Mouse (Mus musculus) forebrain, embryonic 10.5 days (tissue): ENCODE data around the gene Fam178b. TPM values are rescaled to one million over a fixed set of nuclear protein-coding genes. Genes with fewer than 3 reads are reported as not detected.
A peak's percentile ranks its signal among the peaks of the same experiment; 100 is the strongest.

Experiments used
- DNase-seq: peaks from one replicate; pipeline ENCODE4 v3.0.0-alpha.2; 2017; ENCODE audit warnings: low spot score; ENCODE audit errors: extremely low spot score
- H3K27ac ChIP-seq: fragments of 300-500 bp; sonication (generic); 2 replicates; pipeline ENCODE4 v1.5.1; 2016; ENCODE audit warnings: mild to moderate bottlenecking
- H3K27me3 ChIP-seq: fragments of 300-500 bp; sonication (generic); 2 replicates; pipeline ENCODE4 v1.6.1; 2016; ENCODE audit warnings: mild to moderate bottlenecking; ENCODE audit not compliant: poor library complexity, severe bottlenecking
- H3K36me3 ChIP-seq: fragments of 300-500 bp; sonication (generic); replicated peaks from 2 replicates; pipeline ENCODE4 v1.6.1; 2016; ENCODE audit warnings: mild to moderate bottlenecking, moderate library complexity
- H3K4me1 ChIP-seq: fragments of 300-500 bp; sonication (generic); 2 replicates; pipeline ENCODE4 v1.6.1; 2016
- H3K4me3 ChIP-seq: fragments of 300-500 bp; sonication (generic); 2 replicates; pipeline ENCODE4 v1.5.1; 2016; ENCODE audit warnings: mild to moderate bottlenecking, moderate library complexity
- H3K9me3 ChIP-seq: fragments of 300-500 bp; sonication (generic); 2 replicates; pipeline ENCODE4 v1.6.1; 2016; ENCODE audit warnings: mild to moderate bottlenecking, moderate library complexity
- WGBS: fragments of 180-500 bp; shearing (Covaris S2); methylation state at CpG from one replicate; pipeline ENCODE4 v1.1.7; 2016; 5-methylcytosine and 5-hydroxymethylcytosine counted together
- polyA plus RNA-seq: library from polyadenylated mRNA; unstranded; fragments of >200 nt; fragmentation: Nextera tagmentation; extraction: Ambion mirVana; gene quantifications from 2 replicates; pipeline ENCODE4 v1.2.1, GENCODE M21; 2016

Gene Fam178b
- polyA plus RNA-seq, 1 experiment from 2014 or later: 0.42 TPM

DNA sequence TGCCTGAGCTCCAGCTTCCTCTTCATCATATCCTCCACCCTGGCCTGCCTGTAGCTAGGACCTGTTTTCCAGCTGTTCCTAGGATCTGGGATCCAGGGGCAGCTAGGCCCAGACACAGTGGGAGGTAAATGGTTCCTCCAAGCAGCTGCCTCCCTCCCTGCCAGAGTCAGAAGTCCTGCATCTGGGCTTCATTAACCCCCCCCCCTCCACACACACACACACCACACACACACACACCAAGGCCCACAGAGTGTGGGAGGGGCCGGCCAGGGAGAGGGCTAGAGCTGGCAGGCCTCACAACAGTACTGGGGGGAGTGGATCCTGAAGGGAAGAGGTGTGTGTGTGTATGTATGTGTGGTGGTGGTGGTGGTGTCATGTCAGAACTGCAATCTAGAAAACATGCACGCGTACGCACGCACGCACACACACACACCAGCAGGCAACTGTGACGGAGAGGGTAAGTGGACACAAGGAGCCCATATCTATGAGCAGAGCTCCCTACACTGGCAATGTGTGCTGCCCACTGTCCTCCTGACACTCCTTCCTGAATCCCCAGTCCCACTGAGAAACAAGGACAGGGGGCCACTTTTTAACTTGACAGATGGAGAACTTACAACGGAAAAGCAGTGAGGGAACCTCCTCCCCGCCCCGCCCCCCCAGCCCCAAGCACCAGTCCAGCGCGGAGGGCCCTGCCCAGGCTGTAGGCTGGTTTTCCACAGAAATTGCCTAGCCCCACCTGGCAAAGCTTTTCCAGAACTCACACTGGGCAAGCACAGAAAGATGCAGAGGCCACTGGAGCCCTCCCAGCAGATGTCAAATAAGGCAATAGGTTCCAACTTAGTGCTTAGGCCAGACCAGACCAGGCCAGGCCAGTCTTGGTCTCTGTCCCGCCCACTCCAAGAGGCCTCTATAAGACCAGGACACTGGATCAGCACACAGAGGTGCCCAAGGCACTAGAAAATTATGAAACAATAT lies 94.2 kb downstream of the Fam178b start:
- Histone ChIP-seq H3K36me3 (no peaks in the 10 kb centered on the region), H3K4me1 (peaks cover 66% of the 10 kb centered on the region), H3K4me3 (no peak overlapping the region), H3K27me3 (peaks cover 24% of the 10 kb centered on the region), H3K9me3 (no peaks in the 10 kb centered on the region), H3K27ac (peak overlapping the region; percentile 74)
- no peak for DNase-seq
- 64% methylated on average over 13 of the region's 13 CpGs for WGBS

GRCm38 (mm10) chr1:36587860-36588259 lies 95.1 kb downstream of the Fam178b start:
- no peaks in the 10 kb centered on the region for H3K36me3 ChIP-seq
- H3K4me1 ChIP-seq: peaks cover 60% of the 10 kb centered on the region
- WGBS: 90% methylated on average over 6 of the region's 6 CpGs
- H3K4me3 ChIP-seq: no peak overlapping the region
- H3K27me3 ChIP-seq: peaks cover 33% of the 10 kb centered on the region
- peak overlapping the region; percentile 74; the same call in 1 of the 2 replicates for H3K27ac ChIP-seq
- no peak for DNase-seq
- H3K9me3 ChIP-seq: no peaks in the 10 kb centered on the region

DNA sequence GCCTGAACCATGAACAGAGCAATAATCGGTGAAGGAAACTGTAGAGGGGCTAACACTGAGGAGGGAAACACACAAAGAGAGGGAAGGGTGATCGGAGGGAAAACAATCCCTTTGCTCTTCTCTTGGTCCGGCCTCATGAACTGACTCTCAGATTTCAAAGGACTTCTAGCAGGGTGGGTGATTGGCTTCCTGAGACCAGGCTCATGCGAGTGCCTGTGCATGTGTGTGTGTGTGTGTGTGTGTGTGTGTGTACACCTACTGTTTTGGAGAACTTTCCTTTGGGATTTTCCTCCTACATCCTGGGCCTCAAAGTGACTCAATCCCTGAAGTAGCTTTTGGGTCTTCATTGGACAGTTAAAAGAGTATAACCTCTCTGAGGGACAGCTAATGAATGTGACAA lies 96.7 kb downstream of the Fam178b start:
- Histone ChIP-seq H3K4me1 (peaks cover 60% of the 10 kb centered on the region), H3K36me3 (no peaks in the 10 kb centered on the region), H3K9me3 (no peaks in the 10 kb centered on the region), H3K27ac (peak overlapping the region; percentile 27; the same call in 1 of the 2 replicates), H3K4me3 (no peak overlapping the region), H3K27me3 (peaks cover 44% of the 10 kb centered on the region)
- no peak for DNase-seq
- 39% methylated on average over 4 of the region's 4 CpGs for WGBS

DNA sequence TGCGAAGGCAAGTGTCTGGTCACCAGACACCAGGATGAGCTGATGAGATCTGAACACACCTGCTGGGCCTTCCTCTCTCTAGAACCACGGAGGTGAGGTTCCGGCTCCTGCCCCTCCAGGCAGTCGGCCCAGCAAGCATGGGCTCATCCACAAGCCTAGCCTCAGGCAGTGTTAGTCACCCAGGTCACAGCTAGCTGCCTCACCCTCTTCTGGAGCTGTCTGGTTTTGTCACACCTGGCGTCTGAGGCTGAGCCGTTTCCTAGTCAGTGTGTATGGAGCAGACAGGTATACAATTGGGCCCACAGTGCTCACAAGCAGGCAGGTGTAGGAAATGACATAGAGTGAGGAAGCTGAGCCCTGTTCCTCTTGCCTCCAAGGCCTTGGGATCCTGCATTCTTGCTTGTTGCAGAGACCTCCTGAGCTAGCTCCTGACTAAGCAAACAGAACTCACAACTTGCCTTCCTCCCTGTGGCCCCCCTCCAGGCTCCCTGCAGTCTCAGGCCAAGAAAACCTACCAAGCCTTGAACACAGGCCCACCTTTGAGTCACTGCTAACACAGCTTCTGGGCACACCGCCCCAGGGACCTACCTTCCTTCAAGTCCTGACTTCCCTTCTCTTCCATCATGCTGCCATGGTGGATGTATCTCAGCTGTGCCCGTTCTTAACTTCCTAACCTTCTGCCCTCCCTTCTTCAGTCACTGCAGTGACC lies 99.4 kb downstream of the Fam178b start:
- H3K36me3 ChIP-seq: no peaks in the 10 kb centered on the region
- H3K9me3 ChIP-seq: no peaks in the 10 kb centered on the region
- no peak overlapping the region for H3K27ac ChIP-seq
- H3K27me3 ChIP-seq: peaks cover 55% of the 10 kb centered on the region
- no peak overlapping the region for H3K4me3 ChIP-seq
- peaks cover 56% of the 10 kb centered on the region for H3K4me1 ChIP-seq
- WGBS: 84% methylated on average over 8 of the region's 8 CpGs
- no peak for DNase-seq

- H3K27ac ChIP-seq: no peak overlapping the region
- peaks cover 50% of the 10 kb centered on the region for H3K4me1 ChIP-seq
- 73% methylated on average over 8 of the region's 8 CpGs for WGBS
- DNase-seq: no peak
- H3K9me3 ChIP-seq: no peaks in the 10 kb centered on the region
- no peak overlapping the region for H3K4me3 ChIP-seq
- H3K36me3 ChIP-seq: no peaks in the 10 kb centered on the region
- peaks cover 66% of the 10 kb centered on the region for H3K27me3 ChIP-seq
These were observed 100.8 kb downstream of the Fam178b start for GRCm38 (mm10) chr1:36582211-36582610.

DNA sequence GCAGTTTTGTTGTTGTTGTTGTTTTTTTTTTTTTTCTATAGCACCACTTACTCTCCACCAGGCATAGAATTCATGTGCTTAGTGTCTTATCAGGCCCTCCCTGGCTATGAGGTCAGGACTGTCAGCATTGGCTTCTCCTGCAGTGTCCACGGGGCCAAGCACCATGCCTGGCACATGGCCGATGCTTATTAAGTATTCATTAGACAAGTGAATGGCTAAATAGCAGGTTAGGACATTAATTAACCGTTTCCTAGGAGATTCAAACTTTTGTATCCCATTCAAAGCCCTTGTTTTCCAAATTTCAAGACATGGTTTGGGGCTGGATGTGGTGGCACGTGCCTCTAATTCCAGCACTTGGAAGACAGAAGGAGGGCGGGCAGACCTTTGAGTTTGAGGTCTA lies 101.7 kb downstream of the Fam178b start:
- no peaks in the 10 kb centered on the region for H3K36me3 ChIP-seq
- peak overlapping the region; percentile 89 for H3K27ac ChIP-seq
- H3K9me3 ChIP-seq: no peaks in the 10 kb centered on the region
- peaks cover 53% of the 10 kb centered on the region for H3K4me1 ChIP-seq
- H3K27me3 ChIP-seq: peaks cover 67% of the 10 kb centered on the region
- peak overlapping the region; percentile 42; the same call in 1 of the 2 replicates for H3K4me3 ChIP-seq
- WGBS: 50% methylated on average over 5 of the region's 5 CpGs
- DNase-seq: no peak

DNA sequence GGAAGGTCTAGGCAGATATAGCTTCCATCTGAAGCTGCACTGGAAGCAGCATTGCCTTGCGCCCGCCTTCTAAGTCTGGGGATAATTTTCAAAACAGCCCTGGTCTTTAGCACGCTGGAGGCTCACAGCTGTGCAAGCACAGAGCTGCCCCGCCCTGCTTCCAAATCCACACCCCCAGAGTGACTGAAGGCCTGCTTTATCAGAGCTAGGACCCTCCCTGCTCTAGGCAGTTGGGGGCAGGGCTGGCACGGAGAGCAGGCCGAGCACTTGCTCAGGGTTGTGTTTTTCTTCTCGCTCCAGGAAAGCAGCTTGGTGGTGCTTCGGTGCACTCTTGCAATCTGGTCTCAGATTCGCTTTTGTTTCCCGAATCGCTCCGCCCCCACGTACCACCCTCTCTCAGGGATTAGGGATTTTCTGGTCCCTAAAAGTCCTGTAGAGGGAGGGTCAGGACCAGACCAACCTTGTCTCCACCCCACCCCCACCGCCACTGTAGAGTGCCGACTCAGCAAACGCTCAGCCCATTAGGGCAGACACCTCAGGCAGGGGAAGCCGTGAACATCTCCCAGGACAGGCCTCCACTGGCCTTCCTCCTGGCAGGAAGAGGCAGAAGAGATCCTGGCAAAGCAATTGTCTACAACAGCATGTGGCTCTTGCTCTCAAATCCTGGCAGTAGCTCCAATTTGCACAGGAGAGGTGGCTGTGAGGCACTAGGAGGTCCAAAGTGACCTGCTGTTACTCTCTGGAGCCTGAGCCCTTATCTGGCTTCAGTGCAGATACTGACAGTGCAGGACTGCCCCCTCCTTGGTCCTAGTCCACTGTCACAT lies 102.4 kb downstream of the Fam178b start:
- peak overlapping the region; percentile 42 for H3K4me3 ChIP-seq
- H3K27ac ChIP-seq: peak overlapping the region; percentile 89
- DNase-seq: peak; percentile 77
- H3K4me1 ChIP-seq: peaks cover 53% of the 10 kb centered on the region
- WGBS: 1% methylated on average over 17 of the region's 17 CpGs
- H3K9me3 ChIP-seq: no peaks in the 10 kb centered on the region
- peaks cover 65% of the 10 kb centered on the region for H3K27me3 ChIP-seq
- no peaks in the 10 kb centered on the region for H3K36me3 ChIP-seq

- H3K4me3 ChIP-seq: peak overlapping the region; percentile 42
- 17% methylated on average over 6 of the region's 6 CpGs for WGBS
- H3K9me3 ChIP-seq: no peaks in the 10 kb centered on the region
- H3K4me1 ChIP-seq: peaks cover 56% of the 10 kb centered on the region
- no peaks in the 10 kb centered on the region for H3K36me3 ChIP-seq
- no peak for DNase-seq
- H3K27me3 ChIP-seq: peaks cover 63% of the 10 kb centered on the region
- H3K27ac ChIP-seq: peak overlapping the region; percentile 89
These were observed 103.0 kb downstream of the Fam178b start for GRCm38 (mm10) chr1:36579974-36580383.

GRCm38 (mm10) chr1:36576991-36577675 lies 105.8 kb downstream of the Fam178b start:
- H3K36me3 ChIP-seq: no peaks in the 10 kb centered on the region
- H3K4me3 ChIP-seq: no peak overlapping the region
- H3K27ac ChIP-seq: peak overlapping the region; percentile 54; the same call in 1 of the 2 replicates
- peaks cover 38% of the 10 kb centered on the region; the same call in 1 of the 2 replicates for H3K27me3 ChIP-seq
- DNase-seq: no peak
- 72% methylated on average over 6 of the region's 6 CpGs for WGBS
- H3K9me3 ChIP-seq: no peaks in the 10 kb centered on the region
- peaks cover 77% of the 10 kb centered on the region for H3K4me1 ChIP-seq

DNA sequence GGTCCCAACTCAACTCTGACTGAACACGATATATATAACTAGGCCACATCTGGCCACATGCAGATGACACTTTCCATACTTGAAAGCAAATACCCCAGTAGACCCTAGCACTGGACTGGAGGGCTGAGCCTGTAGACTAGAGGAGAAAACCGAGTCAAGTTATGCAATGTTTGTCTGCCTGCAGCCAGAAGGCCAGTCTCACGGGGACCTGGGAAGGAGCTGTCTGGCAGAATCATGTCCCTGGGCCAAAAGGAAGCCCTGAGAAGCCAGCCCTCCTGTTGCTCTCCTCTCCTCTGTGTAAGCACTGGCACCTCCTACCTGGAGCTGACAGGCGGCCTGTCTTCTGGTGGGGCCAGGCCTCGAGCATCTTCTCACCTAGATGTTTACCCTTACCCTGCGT lies 107.6 kb downstream of the Fam178b start:
- no peak for DNase-seq
- WGBS: 68% methylated on average over 6 of the region's 6 CpGs
- Histone ChIP-seq H3K36me3 (no peaks in the 10 kb centered on the region), H3K27ac (peak overlapping the region; percentile 41; the same call in 1 of the 2 replicates), H3K9me3 (no peaks in the 10 kb centered on the region), H3K4me3 (no peak overlapping the region), H3K27me3 (peaks cover 33% of the 10 kb centered on the region; the same call in 1 of the 2 replicates), H3K4me1 (peaks cover 71% of the 10 kb centered on the region)

DNA sequence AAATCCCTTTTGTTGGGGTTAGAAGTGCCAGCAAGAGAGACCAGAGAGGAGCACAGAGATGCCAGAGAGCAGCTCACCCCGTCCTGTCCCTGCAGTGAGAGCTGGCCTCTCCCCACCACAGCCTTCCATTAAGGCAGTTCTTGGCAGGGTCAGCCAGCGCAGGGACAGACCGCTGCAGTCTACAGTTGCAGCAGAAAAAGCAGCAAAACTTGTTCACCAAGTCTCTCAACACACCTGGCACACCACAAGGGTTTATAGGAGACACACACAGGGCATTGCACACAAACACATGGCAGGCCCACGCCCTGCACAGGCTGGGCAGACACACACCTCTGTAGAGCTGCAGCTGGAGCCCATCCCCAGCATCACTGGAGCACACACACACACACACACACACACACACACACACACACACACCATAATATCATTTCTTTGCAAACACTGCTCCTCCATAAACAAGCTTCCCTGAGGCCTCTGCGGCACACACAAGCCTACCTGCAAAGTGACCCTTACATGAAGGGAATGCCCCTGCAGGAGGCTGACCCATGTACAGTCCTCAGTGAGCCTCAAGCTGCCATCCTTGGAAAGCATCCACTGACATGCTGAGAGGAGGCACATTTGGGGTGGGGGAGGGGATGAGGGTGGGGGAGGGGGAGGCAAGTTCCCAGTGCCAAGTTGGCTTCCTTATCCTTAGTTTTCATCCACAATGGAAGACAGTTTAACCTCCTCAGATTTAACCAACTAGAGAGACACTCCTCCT lies 108.6 kb downstream of the Fam178b start:
- H3K4me1 ChIP-seq: peaks cover 71% of the 10 kb centered on the region

More for the DNA sequence above, 108.6 kb downstream of the Fam178b start:
- Histone ChIP-seq H3K27ac (peak overlapping the region; percentile 13; the same call in 1 of the 2 replicates), H3K4me3 (no peak overlapping the region), H3K36me3 (no peaks in the 10 kb centered on the region), H3K27me3 (peaks cover 26% of the 10 kb centered on the region; the same call in 1 of the 2 replicates), H3K9me3 (no peaks in the 10 kb centered on the region)
- DNase-seq: no peak
- 77% methylated on average over 5 of the region's 5 CpGs for WGBS
